Mouse (Mus musculus): ENCODE data around the gene Dhx35. TPM values are rescaled to one million over a fixed set of nuclear protein-coding genes. Genes with fewer than 3 reads are reported as not detected.

Gene Dhx35
- 14.2 and 15.4 TPM in 2 replicates for polyA plus RNA-seq (2014; fragmentation: Nextera tagmentation; extraction: Ambion mirVana)

GRCm38 (mm10) chr2:158794494-158795004 lies at the start of gene Dhx35:
TSS of gene Dhx35 (plus strand) at chr2:158794807.
- Histone ChIP-seq H3K27me3 (ENCODE audit: control insufficient read depth, insufficient read depth, low read length) (no peaks in the 10 kb centered on the region), H3K9me3 (ENCODE audit: control insufficient read depth, low read length) (no peaks in the 10 kb centered on the region), H3K9ac (ENCODE audit: low read length) (peak within 1 kb of the TSS; percentile 85), H3K36me3 (ENCODE audit: control insufficient read depth, insufficient read depth, low read length) (no peaks in the 10 kb centered on the region), H3K4me3 (ENCODE audit: control insufficient read depth in 1 of 2, insufficient read depth in 1 of 2, low read depth in 1 of 2, low read length in 2 of 2) (peak within 1 kb of the TSS; percentile 82 to 85), H3K27ac (replicated peaks in 1 of 2; ENCODE audit: control insufficient read depth in 1 of 2, insufficient read depth in 1 of 2, low read depth in 2 of 2, low read length in 2 of 2) (peak within 1 kb of the TSS; percentile 81 to 87), H3K4me1 (ENCODE audit: control insufficient read depth in 2 of 2, insufficient read depth in 2 of 2, low read length in 2 of 2) (peaks cover 4 to 12% of the 10 kb centered on the region in 2 experiments), H3K4me2 (ENCODE audit: low read length) (peak within 1 kb of the TSS; percentile 73)
- under 1% methylated on average over 33 of the region's 33 CpGs for WGBS
- ATAC-seq (ENCODE audit: insufficient number of reproducible peaks, insufficient read depth, low FRiP score, low read depth): peak; percentile 99

GRCm38 (mm10) chr2:158745049-158745482 lies 49.5 kb upstream of the Dhx35 start:
- Histone ChIP-seq H3K9me3 (ENCODE audit: control insufficient read depth, low read length) (no peaks in the 10 kb centered on the region), H3K4me2 (ENCODE audit: low read length) (no peak overlapping the region), H3K4me3 (ENCODE audit: control insufficient read depth in 1 of 2, insufficient read depth in 1 of 2, low read depth in 1 of 2, low read length in 2 of 2) (no peak overlapping the region), H3K4me1 (ENCODE audit: control insufficient read depth in 2 of 2, insufficient read depth in 2 of 2, low read length in 2 of 2) (peaks cover 7 to 8% of the 10 kb centered on the region in 2 experiments; a peak in 2 of 4 replicates), H3K36me3 (ENCODE audit: control insufficient read depth, insufficient read depth, low read length) (no peaks in the 10 kb centered on the region), H3K27ac (replicated peaks in 1 of 2; ENCODE audit: control insufficient read depth in 1 of 2, insufficient read depth in 1 of 2, low read depth in 2 of 2, low read length in 2 of 2) (no peak overlapping the region), H3K9ac (ENCODE audit: low read length) (no peak overlapping the region), H3K27me3 (ENCODE audit: control insufficient read depth, insufficient read depth, low read length) (no peaks in the 10 kb centered on the region)
- 7% methylated on average over 2 of the region's 2 CpGs for WGBS
- no peak for ATAC-seq (ENCODE audit: insufficient number of reproducible peaks, insufficient read depth, low FRiP score, low read depth)

- no peaks in the 10 kb centered on the region for H3K9me3 ChIP-seq (ENCODE audit: control insufficient read depth, low read length)
- H3K4me2 ChIP-seq (ENCODE audit: low read length): peak overlapping the region; percentile 49
- H3K36me3 ChIP-seq (ENCODE audit: control insufficient read depth, insufficient read depth, low read length): no peaks in the 10 kb centered on the region
- no peak for ATAC-seq (ENCODE audit: insufficient number of reproducible peaks, insufficient read depth, low FRiP score, low read depth)
- H3K4me3 ChIP-seq (ENCODE audit: control insufficient read depth in 1 of 2, insufficient read depth in 1 of 2, low read depth in 1 of 2, low read length in 2 of 2): no peak overlapping the region
- no peaks in the 10 kb centered on the region for H3K27me3 ChIP-seq (ENCODE audit: control insufficient read depth, insufficient read depth, low read length)
- peaks cover 7 to 8% of the 10 kb centered on the region in 2 experiments; a peak in 2 of 4 replicates for H3K4me1 ChIP-seq (ENCODE audit: control insufficient read depth in 2 of 2, insufficient read depth in 2 of 2, low read length in 2 of 2)
- H3K27ac ChIP-seq (replicated peaks in 1 of 2; ENCODE audit: control insufficient read depth in 1 of 2, insufficient read depth in 1 of 2, low read depth in 2 of 2, low read length in 2 of 2): no peak overlapping the region
- 41% methylated on average over 11 of the region's 11 CpGs for WGBS
- 0 out of 2 replicates have a peak overlapping the region, but pooled peaks have one; percentile 16 for H3K9ac ChIP-seq (ENCODE audit: low read length)
These were observed 48.4 kb upstream of the Dhx35 start for GRCm38 (mm10) chr2:158746164-158746563.

GRCm38 (mm10) chr2:158749366-158749765 lies 45.2 kb upstream of the Dhx35 start:
- H3K4me1 ChIP-seq (ENCODE audit: control insufficient read depth in 2 of 2, insufficient read depth in 2 of 2, low read length in 2 of 2): peaks cover 7 to 8% of the 10 kb centered on the region in 2 experiments; a peak in 2 of 4 replicates
- ATAC-seq (ENCODE audit: insufficient number of reproducible peaks, insufficient read depth, low FRiP score, low read depth): no peak
- H3K27me3 ChIP-seq (ENCODE audit: control insufficient read depth, insufficient read depth, low read length): no peaks in the 10 kb centered on the region
- no peak overlapping the region for H3K9ac ChIP-seq (ENCODE audit: low read length)
- 84% methylated on average over 9 of the region's 9 CpGs for WGBS
- no peak overlapping the region for H3K27ac ChIP-seq (replicated peaks in 1 of 2; ENCODE audit: control insufficient read depth in 1 of 2, insufficient read depth in 1 of 2, low read depth in 2 of 2, low read length in 2 of 2)
- no peaks in the 10 kb centered on the region for H3K36me3 ChIP-seq (ENCODE audit: control insufficient read depth, insufficient read depth, low read length)
- H3K4me3 ChIP-seq (ENCODE audit: control insufficient read depth in 1 of 2, insufficient read depth in 1 of 2, low read depth in 1 of 2, low read length in 2 of 2): no peak overlapping the region
- H3K4me2 ChIP-seq (ENCODE audit: low read length): no peak overlapping the region
- no peaks in the 10 kb centered on the region for H3K9me3 ChIP-seq (ENCODE audit: control insufficient read depth, low read length)

GRCm38 (mm10) chr2:158760231-158760630 lies 34.4 kb upstream of the Dhx35 start:
- H3K4me1 ChIP-seq (ENCODE audit: control insufficient read depth in 2 of 2, insufficient read depth in 2 of 2, low read length in 2 of 2): no peaks in the 10 kb centered on the region
- H3K36me3 ChIP-seq (ENCODE audit: control insufficient read depth, insufficient read depth, low read length): no peaks in the 10 kb centered on the region
- no peak overlapping the region for H3K27ac ChIP-seq (replicated peaks in 1 of 2; ENCODE audit: control insufficient read depth in 1 of 2, insufficient read depth in 1 of 2, low read depth in 2 of 2, low read length in 2 of 2)
- 65% methylated on average over 2 of the region's 2 CpGs for WGBS
- H3K9me3 ChIP-seq (ENCODE audit: control insufficient read depth, low read length): no peaks in the 10 kb centered on the region
- H3K4me2 ChIP-seq (ENCODE audit: low read length): no peak overlapping the region
- no peak for ATAC-seq (ENCODE audit: insufficient number of reproducible peaks, insufficient read depth, low FRiP score, low read depth)
- H3K9ac ChIP-seq (ENCODE audit: low read length): no peak overlapping the region
- H3K27me3 ChIP-seq (ENCODE audit: control insufficient read depth, insufficient read depth, low read length): no peaks in the 10 kb centered on the region
- H3K4me3 ChIP-seq (ENCODE audit: control insufficient read depth in 1 of 2, insufficient read depth in 1 of 2, low read depth in 1 of 2, low read length in 2 of 2): no peak overlapping the region

- 83% methylated on average over 5 of the region's 5 CpGs for WGBS
- H3K9me3 ChIP-seq (ENCODE audit: control insufficient read depth, low read length): no peaks in the 10 kb centered on the region
- no peak overlapping the region for H3K4me3 ChIP-seq (ENCODE audit: control insufficient read depth in 1 of 2, insufficient read depth in 1 of 2, low read depth in 1 of 2, low read length in 2 of 2)
- no peak overlapping the region for H3K27ac ChIP-seq (replicated peaks in 1 of 2; ENCODE audit: control insufficient read depth in 1 of 2, insufficient read depth in 1 of 2, low read depth in 2 of 2, low read length in 2 of 2)
- no peak overlapping the region for H3K4me2 ChIP-seq (ENCODE audit: low read length)
- ATAC-seq (ENCODE audit: insufficient number of reproducible peaks, insufficient read depth, low FRiP score, low read depth): no peak
- H3K36me3 ChIP-seq (ENCODE audit: control insufficient read depth, insufficient read depth, low read length): no peaks in the 10 kb centered on the region
- H3K4me1 ChIP-seq (ENCODE audit: control insufficient read depth in 2 of 2, insufficient read depth in 2 of 2, low read length in 2 of 2): no peaks in the 10 kb centered on the region
- no peak overlapping the region for H3K9ac ChIP-seq (ENCODE audit: low read length)
- H3K27me3 ChIP-seq (ENCODE audit: control insufficient read depth, insufficient read depth, low read length): no peaks in the 10 kb centered on the region
These were observed 32.3 kb upstream of the Dhx35 start for GRCm38 (mm10) chr2:158762339-158762738.

- H3K4me1 ChIP-seq (ENCODE audit: control insufficient read depth in 2 of 2, insufficient read depth in 2 of 2, low read length in 2 of 2): peaks cover 21 to 40% of the 10 kb centered on the region in 2 experiments
- H3K27me3 ChIP-seq (ENCODE audit: control insufficient read depth, insufficient read depth, low read length): no peaks in the 10 kb centered on the region
- WGBS: under 1% methylated on average over 46 of the region's 48 CpGs
These were observed 26.8 kb upstream of the Dhx35 start, which contains the start of gene Fam83d for GRCm38 (mm10) chr2:158767742-158768339. TSS of gene Fam83d (plus strand) at chr2:158768093.

More at GRCm38 (mm10) chr2:158767742-158768339, 26.8 kb upstream of the Dhx35 start, which contains the start of gene Fam83d:
- no peaks in the 10 kb centered on the region for H3K9me3 ChIP-seq (ENCODE audit: control insufficient read depth, low read length)
- peak within 1 kb of the TSS; percentile 93 for H3K4me2 ChIP-seq (ENCODE audit: low read length)
- H3K4me3 ChIP-seq (ENCODE audit: control insufficient read depth in 1 of 2, insufficient read depth in 1 of 2, low read depth in 1 of 2, low read length in 2 of 2): peak within 1 kb of the TSS; percentile 71 to 84
- H3K36me3 ChIP-seq (ENCODE audit: control insufficient read depth, insufficient read depth, low read length): peaks cover 5% of the 10 kb centered on the region
- H3K27ac ChIP-seq (replicated peaks in 1 of 2; ENCODE audit: control insufficient read depth in 1 of 2, insufficient read depth in 1 of 2, low read depth in 2 of 2, low read length in 2 of 2): peak within 1 kb of the TSS; percentile 62 to 84
- peak; percentile 97 for ATAC-seq (ENCODE audit: insufficient number of reproducible peaks, insufficient read depth, low FRiP score, low read depth)
- peak within 1 kb of the TSS; percentile 89 for H3K9ac ChIP-seq (ENCODE audit: low read length)
